Mouse (Mus musculus): ENCODE results near the gene Lrig1.

The Lrig1 gene

GRCm38 (mm10) chr6:94676840-94677239 is 23.1 kb downstream of the Lrig1 start:
- no peak for DNase-seq (ENCODE audit: low read depth, low spot score)

- no peak for DNase-seq (ENCODE audit: low read depth, low spot score)
These were observed 23.7 kb downstream of the Lrig1 start for GRCm38 (mm10) chr6:94676300-94676699.

GRCm38 (mm10) chr6:94672426-94672825 is 27.5 kb downstream of the Lrig1 start:
- peak; percentile 62 for DNase-seq (ENCODE audit: low read depth, low spot score)

GRCm38 (mm10) chr6:94669370-94669769 is 30.6 kb downstream of the Lrig1 start:
- DNase-seq (ENCODE audit: low read depth, low spot score): no peak

GRCm38 (mm10) chr6:94668204-94668863 is 31.6 kb downstream of the Lrig1 start:
- DNase-seq (ENCODE audit: low read depth, low spot score): no peak

GRCm38 (mm10) chr6:94667131-94667530 is 32.8 kb downstream of the Lrig1 start:
- no peak for DNase-seq (ENCODE audit: low read depth, low spot score)

GRCm38 (mm10) chr6:94666432-94667119 is 33.4 kb downstream of the Lrig1 start:
- DNase-seq (ENCODE audit: low read depth, low spot score): no peak

GRCm38 (mm10) chr6:94665677-94666076 is 34.3 kb downstream of the Lrig1 start:
- peak; percentile 36 for DNase-seq (ENCODE audit: low read depth, low spot score)

GRCm38 (mm10) chr6:94665248-94665647 is 34.7 kb downstream of the Lrig1 start:
- peak; percentile 86 for DNase-seq (ENCODE audit: low read depth, low spot score)

GRCm38 (mm10) chr6:94664000-94664399 is 36.0 kb downstream of the Lrig1 start:
- no peak for DNase-seq (ENCODE audit: low read depth, low spot score)

- DNase-seq (ENCODE audit: low read depth, low spot score): peak; percentile 30
These were observed 38.0 kb downstream of the Lrig1 start for GRCm38 (mm10) chr6:94661923-94662322.

- DNase-seq (ENCODE audit: low read depth, low spot score): peak; percentile 87
These were observed 38.6 kb downstream of the Lrig1 start for GRCm38 (mm10) chr6:94661321-94661720.

GRCm38 (mm10) chr6:94659886-94660333 is 40.0 kb downstream of the Lrig1 start:
- no peak for DNase-seq (ENCODE audit: low read depth, low spot score)

- DNase-seq (ENCODE audit: low read depth, low spot score): no peak
These were observed 41.9 kb downstream of the Lrig1 start for GRCm38 (mm10) chr6:94658136-94658480.

GRCm38 (mm10) chr6:94657204-94658135 is 42.5 kb downstream of the Lrig1 start:
- no peak for DNase-seq (ENCODE audit: low read depth, low spot score)

- no peak for DNase-seq (ENCODE audit: low read depth, low spot score)
These were observed 44.0 kb downstream of the Lrig1 start for GRCm38 (mm10) chr6:94655818-94656478.

- DNase-seq (ENCODE audit: low read depth, low spot score): no peak
These were observed 46.3 kb downstream of the Lrig1 start for GRCm38 (mm10) chr6:94653388-94654316.

- no peak for DNase-seq (ENCODE audit: low read depth, low spot score)
These were observed 47.2 kb downstream of the Lrig1 start for GRCm38 (mm10) chr6:94652659-94653213.

- DNase-seq (ENCODE audit: low read depth, low spot score): no peak
These were observed 48.4 kb downstream of the Lrig1 start for GRCm38 (mm10) chr6:94651541-94651940.

GRCm38 (mm10) chr6:94649637-94650036 is 50.3 kb downstream of the Lrig1 start:
- no peak for DNase-seq (ENCODE audit: low read depth, low spot score)

Measured in CD4-positive helper T cell, adult 2 months (primary cell).